Mouse (Mus musculus) testis, adult 2 months (tissue): Measurements from ENCODE around the gene Ugt1a2.

Experiments
- CTCF ChIP-seq: fragments of 200-500 bp; IDR thresholded peaks from 2 replicates; pipeline ENCODE4 v1.5.1; 2012; ENCODE audit warnings: low read depth, mild to moderate bottlenecking, inconsistent platforms, low read length, moderate library complexity; ENCODE audit not compliant: control insufficient read depth, insufficient read depth, insufficient replicate concordance
- POLR2A ChIP-seq: fragments of 200-500 bp; IDR thresholded peaks from 2 replicates; pipeline ENCODE4 v1.6.1; 2012; ENCODE audit warnings: low read depth, mild to moderate bottlenecking, inconsistent platforms, low read length, moderate library complexity; ENCODE audit not compliant: control insufficient read depth

GRCm38 (mm10) chr1:88230981-88231802 lies 30.8 kb downstream of the Ugt1a2 start:
- TF ChIP-seq CTCF (no peak), POLR2A (no peak)
